Mouse (Mus musculus): ENCODE data around the gene Prg2.

Gene Prg2

DNA sequence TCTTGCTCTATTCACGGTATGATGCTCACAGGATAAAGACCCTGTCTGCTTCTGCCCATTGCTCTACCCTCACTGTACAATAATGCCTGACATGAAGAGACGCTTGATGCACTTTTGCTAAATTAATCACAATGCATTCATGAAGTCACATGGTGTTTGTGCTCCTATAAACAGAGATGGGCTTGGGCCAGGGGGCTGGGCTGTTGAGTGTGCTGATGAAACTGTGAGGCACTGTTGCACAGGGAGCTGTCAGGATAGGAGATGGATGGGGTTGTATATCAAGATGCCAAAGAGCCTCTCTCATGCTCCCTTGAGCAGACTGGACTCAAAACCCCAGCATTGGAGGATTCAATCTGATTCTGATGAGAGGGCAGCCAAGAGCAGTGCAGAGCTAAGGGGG, 52.9 kb downstream of the Prg2 start:
- DNase-seq, result no peak

Data from cerebellum, adult 9-11 months (tissue).